Mouse (Mus musculus) stomach, embryonic 16.5 days (tissue): Measurements from ENCODE around the gene Cfap45. TPM values are rescaled to one million over a fixed set of nuclear protein-coding genes. Genes with fewer than 3 reads are reported as not detected.

Experiments
- ATAC-seq: fragments of 200-750 bp; cut with Nextera tagmentation; 2 replicates; pipeline ENCODE4 v1.8.0; 2017; ENCODE audit warnings: moderate number of reproducible peaks, moderate TSS enrichment; ENCODE audit not compliant: insufficient read depth, low FRiP score
- H3K27ac ChIP-seq: fragments of 300-500 bp; sonication (generic); 2 replicates; pipeline ENCODE4 v1.5.1; 2014; ENCODE audit warnings: low read length
- H3K27me3 ChIP-seq: fragments of 300-500 bp; sonication (generic); 2 replicates; pipeline ENCODE4 v1.6.1; 2014; ENCODE audit warnings: low read length, control low read depth, mixed read lengths; ENCODE audit not compliant: control insufficient read depth, insufficient read depth
- H3K36me3 ChIP-seq: fragments of 300-500 bp; sonication (generic); 2 replicates; pipeline ENCODE4 v1.6.1; 2014; ENCODE audit warnings: low read length; ENCODE audit not compliant: control insufficient read depth, insufficient read depth
- H3K4me1 ChIP-seq: fragments of 300-500 bp; sonication (generic); 2 replicates; pipeline ENCODE4 v1.6.1; 2014; ENCODE audit warnings: low read length, control low read depth, mixed read lengths; ENCODE audit not compliant: control insufficient read depth, insufficient read depth
- H3K4me2 ChIP-seq: fragments of 300-500 bp; sonication (generic); 2 replicates; pipeline ENCODE4 v1.6.1; 2014; ENCODE audit warnings: low read depth, low read length, mixed read lengths
- H3K4me3 ChIP-seq: fragments of 300-500 bp; sonication (generic); replicated peaks from 2 replicates; pipeline ENCODE4 v1.5.1; 2014; ENCODE audit warnings: mild to moderate bottlenecking, low read length
- H3K9ac ChIP-seq: fragments of 300-500 bp; sonication (generic); 2 replicates; pipeline ENCODE4 v1.6.1; 2014; ENCODE audit warnings: low read length
- H3K9me3 ChIP-seq: fragments of 300-500 bp; sonication (generic); replicated peaks from 2 replicates; pipeline ENCODE4 v1.6.1; 2016; ENCODE audit warnings: low read length, control low read depth; ENCODE audit not compliant: control insufficient read depth
- WGBS: fragments of 180-500 bp; shearing (Covaris S2); extraction: QIAGEN DNeasy Blood & Tissue Kit; methylation state at CpG from one replicate; pipeline ENCODE4 v1.1.7; 2014; 5-methylcytosine and 5-hydroxymethylcytosine counted together
- polyA plus RNA-seq: library from polyadenylated mRNA; unstranded; fragments of >200 nt; fragmentation: Nextera tagmentation; extraction: Ambion mirVana; gene quantifications from 2 replicates; pipeline ENCODE4 v1.2.1, GENCODE M21; 2015

Cfap45 gene
- polyA plus RNA-seq, 1 experiment from 2014 or later: 2.6 TPM

GRCm38 (mm10) chr1:172482518-172483360 lies 37.9 kb upstream of the Cfap45 start:
- peak overlapping the region; percentile 73 for H3K9ac ChIP-seq
- peak overlapping the region; percentile 94; the same call in 1 of the 2 replicates for H3K27ac ChIP-seq
- H3K4me3 ChIP-seq: peak overlapping the region; percentile 65
- no peak for ATAC-seq
- no peaks in the 10 kb centered on the region for H3K36me3 ChIP-seq
- H3K27me3 ChIP-seq: no peaks in the 10 kb centered on the region
- no peaks in the 10 kb centered on the region for H3K9me3 ChIP-seq
- peaks cover 20% of the 10 kb centered on the region for H3K4me1 ChIP-seq
- H3K4me2 ChIP-seq: peak overlapping the region; percentile 80
- 5% methylated on average over 12 of the region's 12 CpGs for WGBS

- Histone ChIP-seq H3K36me3 (no peaks in the 10 kb centered on the region), H3K9me3 (no peaks in the 10 kb centered on the region), H3K27ac (peak overlapping the region; percentile 94), H3K27me3 (no peaks in the 10 kb centered on the region), H3K4me3 (peak overlapping the region; percentile 65), H3K4me2 (peak overlapping the region; percentile 80), H3K4me1 (peaks cover 22% of the 10 kb centered on the region), H3K9ac (peak overlapping the region; percentile 73)
- ATAC-seq: no peak
- WGBS: 27% methylated on average over 4 of the region's 4 CpGs
Observed at GRCm38 (mm10) chr1:172483361-172483660, 37.3 kb upstream of the Cfap45 start.

- 57% methylated on average over 11 of the region's 11 CpGs for WGBS
- peak overlapping the region; percentile 80 for H3K4me2 ChIP-seq
- H3K4me1 ChIP-seq: peaks cover 22% of the 10 kb centered on the region
- H3K27me3 ChIP-seq: no peaks in the 10 kb centered on the region
- ATAC-seq: no peak
- H3K36me3 ChIP-seq: no peaks in the 10 kb centered on the region
- H3K9ac ChIP-seq: peak overlapping the region; percentile 73
- peak overlapping the region; percentile 65 for H3K4me3 ChIP-seq
- H3K9me3 ChIP-seq: no peaks in the 10 kb centered on the region
- no peak overlapping the region for H3K27ac ChIP-seq
Observed at GRCm38 (mm10) chr1:172484236-172484635, 36.4 kb upstream of the Cfap45 start.

GRCm38 (mm10) chr1:172484671-172485070 lies 35.9 kb upstream of the Cfap45 start:
- H3K9me3 ChIP-seq: no peaks in the 10 kb centered on the region
- H3K27me3 ChIP-seq: no peaks in the 10 kb centered on the region
- H3K4me2 ChIP-seq: peak overlapping the region; percentile 80
- H3K4me3 ChIP-seq: peak overlapping the region; percentile 65
- no peak for ATAC-seq
- 63% methylated on average over 13 of the region's 13 CpGs for WGBS
- H3K27ac ChIP-seq: no peak overlapping the region
- H3K36me3 ChIP-seq: no peaks in the 10 kb centered on the region
- peak overlapping the region; percentile 73 for H3K9ac ChIP-seq
- H3K4me1 ChIP-seq: peaks cover 22% of the 10 kb centered on the region

GRCm38 (mm10) chr1:172485821-172486220 lies 34.8 kb upstream of the Cfap45 start:
- no peak overlapping the region for H3K4me3 ChIP-seq
- no peak overlapping the region for H3K27ac ChIP-seq
- no peaks in the 10 kb centered on the region for H3K9me3 ChIP-seq
- WGBS: 55% methylated on average over 6 of the region's 6 CpGs
- H3K9ac ChIP-seq: peak overlapping the region; percentile 13; the same call in 1 of the 2 replicates
- no peaks in the 10 kb centered on the region for H3K27me3 ChIP-seq
- peak overlapping the region; percentile 80 for H3K4me2 ChIP-seq
- ATAC-seq: no peak
- H3K4me1 ChIP-seq: peaks cover 26% of the 10 kb centered on the region
- no peaks in the 10 kb centered on the region for H3K36me3 ChIP-seq

- Histone ChIP-seq H3K9ac (peak overlapping the region; percentile 13; the same call in 1 of the 2 replicates), H3K36me3 (no peaks in the 10 kb centered on the region), H3K4me2 (no peak overlapping the region), H3K27ac (no peak overlapping the region), H3K9me3 (no peaks in the 10 kb centered on the region), H3K4me3 (no peak overlapping the region), H3K4me1 (peaks cover 22% of the 10 kb centered on the region), H3K27me3 (no peaks in the 10 kb centered on the region)
- ATAC-seq: no peak
- 48% methylated on average over 4 of the region's 4 CpGs for whole genome bisulfite sequencing
Observed at GRCm38 (mm10) chr1:172486236-172486635, 34.4 kb upstream of the Cfap45 start.

GRCm38 (mm10) chr1:172486651-172487050 lies 34.0 kb upstream of the Cfap45 start:
- Histone ChIP-seq H3K4me1 (peaks cover 20% of the 10 kb centered on the region), H3K9ac (no peak overlapping the region), H3K36me3 (no peaks in the 10 kb centered on the region), H3K4me3 (no peak overlapping the region), H3K27me3 (no peaks in the 10 kb centered on the region), H3K27ac (no peak overlapping the region), H3K9me3 (no peaks in the 10 kb centered on the region), H3K4me2 (no peak overlapping the region)
- no peak for ATAC-seq
- 79% methylated on average over 5 of the region's 5 CpGs for WGBS

GRCm38 (mm10) chr1:172487859-172488258 lies 32.7 kb upstream of the Cfap45 start:
- no peak for ATAC-seq

GRCm38 (mm10) chr1:172488831-172489230 lies 31.8 kb upstream of the Cfap45 start:
- Histone ChIP-seq H3K9ac (no peak overlapping the region), H3K9me3 (no peaks in the 10 kb centered on the region), H3K4me3 (no peak overlapping the region), H3K4me1 (peaks cover 19% of the 10 kb centered on the region), H3K4me2 (no peak overlapping the region), H3K27ac (no peak overlapping the region), H3K27me3 (no peaks in the 10 kb centered on the region), H3K36me3 (0 out of 2 replicates have a peak, but pooled peaks cover 3% of the 10 kb centered on the region)
- WGBS: 66% methylated on average over 7 of the region's 7 CpGs
- ATAC-seq: no peak

More at GRCm38 (mm10) chr1:172487859-172488258, 32.7 kb upstream of the Cfap45 start:
- 67% methylated on average over 4 of the region's 4 CpGs for WGBS
- peaks cover 20% of the 10 kb centered on the region for H3K4me1 ChIP-seq
- H3K9ac ChIP-seq: no peak overlapping the region
- no peak overlapping the region for H3K27ac ChIP-seq
- no peaks in the 10 kb centered on the region for H3K9me3 ChIP-seq
- H3K4me3 ChIP-seq: no peak overlapping the region
- no peaks in the 10 kb centered on the region for H3K27me3 ChIP-seq
- no peak overlapping the region for H3K4me2 ChIP-seq
- 0 out of 2 replicates have a peak, but pooled peaks cover 3% of the 10 kb centered on the region for H3K36me3 ChIP-seq
